Mouse (Mus musculus): ENCODE measurements around the gene Vwce. TPM values are rescaled to one million over a fixed set of nuclear protein-coding genes. Genes with fewer than 3 reads are reported as not detected.

The Vwce gene
- polyA plus RNA-seq, 1 experiment from 2014 or later: 0.51 TPM

DNA sequence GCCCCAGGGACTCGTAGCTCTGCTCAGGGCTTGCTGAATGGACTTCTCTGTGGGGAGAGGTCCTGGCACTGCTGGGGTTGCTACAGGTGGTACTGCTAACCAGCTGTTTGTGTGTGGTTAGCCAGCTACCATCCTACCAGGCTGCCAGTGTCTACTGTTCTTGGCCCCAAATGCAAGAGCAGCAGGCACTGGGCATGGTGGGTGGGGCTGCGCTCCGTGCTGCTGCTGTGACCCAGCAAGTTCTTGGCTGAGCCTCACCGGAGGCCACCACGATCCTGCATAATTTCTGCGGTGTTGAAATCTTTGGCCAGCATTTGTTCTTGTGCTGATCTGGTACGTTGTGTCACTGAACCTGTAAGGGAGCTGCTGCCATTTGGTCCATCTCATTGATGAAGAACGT lies 69.5 kb downstream of the Vwce start:
- Histone ChIP-seq H3K9me3 (ENCODE audit: control insufficient read depth, low read length) (no peaks in the 10 kb centered on the region), H3K27ac (replicated peaks in 1 of 2; ENCODE audit: control insufficient read depth in 1 of 2, insufficient read depth in 1 of 2, low read depth in 2 of 2, low read length in 2 of 2) (no peak overlapping the region), H3K4me1 (ENCODE audit: control insufficient read depth in 2 of 2, insufficient read depth in 2 of 2, low read length in 2 of 2) (peaks cover 25 to 57% of the 10 kb centered on the region in 2 experiments), H3K4me3 (ENCODE audit: control insufficient read depth in 1 of 2, insufficient read depth in 1 of 2, low read depth in 1 of 2, low read length in 2 of 2) (no peak overlapping the region), H3K9ac (ENCODE audit: low read length) (no peak overlapping the region), H3K4me2 (ENCODE audit: low read length) (no peak overlapping the region), H3K36me3 (ENCODE audit: control insufficient read depth, insufficient read depth, low read length) (peaks cover 18% of the 10 kb centered on the region), H3K27me3 (ENCODE audit: control insufficient read depth, insufficient read depth, low read length) (no peaks in the 10 kb centered on the region)
- 87% methylated on average over 8 of the region's 8 CpGs for WGBS
- no peak for ATAC-seq (ENCODE audit: insufficient number of reproducible peaks, insufficient read depth, low FRiP score, low read depth)

DNA sequence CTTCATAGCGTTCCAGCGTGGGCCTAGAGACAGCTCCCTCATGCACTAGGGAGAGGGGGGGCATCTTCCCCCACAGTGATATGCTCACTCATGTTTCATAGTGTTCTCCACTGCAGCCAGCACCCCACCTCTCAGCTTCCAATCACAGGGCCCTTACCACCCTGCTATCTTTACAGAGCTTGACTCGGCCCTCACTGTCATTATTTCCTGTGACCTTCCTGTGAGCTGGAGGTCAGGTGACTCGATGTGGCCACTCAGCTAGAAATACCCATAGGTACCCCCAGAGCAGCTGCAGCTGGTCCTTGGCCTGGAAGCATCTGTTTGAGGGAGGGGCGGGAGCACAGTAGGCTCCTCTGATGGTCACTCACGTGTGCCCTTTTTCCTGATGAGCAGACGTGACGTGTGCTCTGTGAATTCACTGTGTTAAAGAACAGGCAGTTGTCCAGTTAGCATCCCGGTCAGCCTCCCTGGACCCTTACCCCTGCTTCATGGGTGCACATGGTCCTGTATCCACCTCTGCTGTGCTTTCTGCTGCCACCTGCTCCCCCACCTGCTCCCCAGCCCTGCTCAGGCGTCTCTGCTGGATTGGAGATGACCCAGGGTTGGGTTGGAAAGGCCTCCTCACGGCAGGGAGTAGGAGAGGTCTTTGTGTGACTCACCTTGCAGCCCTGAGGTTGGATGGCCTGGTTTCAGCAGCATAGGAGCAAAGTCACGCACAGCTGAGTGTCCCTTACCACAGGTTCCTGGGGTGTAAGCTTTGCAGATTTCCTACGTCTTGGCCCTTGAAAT lies 73.3 kb downstream of the Vwce start:
- no peak overlapping the region for H3K27ac ChIP-seq (replicated peaks in 1 of 2; ENCODE audit: control insufficient read depth in 1 of 2, insufficient read depth in 1 of 2, low read depth in 2 of 2, low read length in 2 of 2)
- no peaks in the 10 kb centered on the region for H3K9me3 ChIP-seq (ENCODE audit: control insufficient read depth, low read length)
- no peak overlapping the region for H3K4me2 ChIP-seq (ENCODE audit: low read length)
- H3K27me3 ChIP-seq (ENCODE audit: control insufficient read depth, insufficient read depth, low read length): no peaks in the 10 kb centered on the region
- peaks cover 22 to 45% of the 10 kb centered on the region in 2 experiments for H3K4me1 ChIP-seq (ENCODE audit: control insufficient read depth in 2 of 2, insufficient read depth in 2 of 2, low read length in 2 of 2)
- H3K4me3 ChIP-seq (ENCODE audit: control insufficient read depth in 1 of 2, insufficient read depth in 1 of 2, low read depth in 1 of 2, low read length in 2 of 2): no peak overlapping the region
- WGBS: 71% methylated on average over 13 of the region's 13 CpGs
- peaks cover 38% of the 10 kb centered on the region for H3K36me3 ChIP-seq (ENCODE audit: control insufficient read depth, insufficient read depth, low read length)
- no peak overlapping the region for H3K9ac ChIP-seq (ENCODE audit: low read length)
- no peak for ATAC-seq (ENCODE audit: insufficient number of reproducible peaks, insufficient read depth, low FRiP score, low read depth)

GRCm38 (mm10) chr19:10707881-10708280 lies 73.9 kb downstream of the Vwce start:
- Histone ChIP-seq H3K4me2 (ENCODE audit: low read length) (no peak overlapping the region), H3K27me3 (ENCODE audit: control insufficient read depth, insufficient read depth, low read length) (no peaks in the 10 kb centered on the region), H3K9ac (ENCODE audit: low read length) (no peak overlapping the region), H3K36me3 (ENCODE audit: control insufficient read depth, insufficient read depth, low read length) (peaks cover 44% of the 10 kb centered on the region), H3K4me3 (ENCODE audit: control insufficient read depth in 1 of 2, insufficient read depth in 1 of 2, low read depth in 1 of 2, low read length in 2 of 2) (no peak overlapping the region), H3K4me1 (ENCODE audit: control insufficient read depth in 2 of 2, insufficient read depth in 2 of 2, low read length in 2 of 2) (peaks cover 22 to 45% of the 10 kb centered on the region in 2 experiments), H3K27ac (replicated peaks in 1 of 2; ENCODE audit: control insufficient read depth in 1 of 2, insufficient read depth in 1 of 2, low read depth in 2 of 2, low read length in 2 of 2) (no peak overlapping the region), H3K9me3 (ENCODE audit: control insufficient read depth, low read length) (no peaks in the 10 kb centered on the region)
- 80% methylated on average over 1 of the region's 1 CpGs for WGBS
- ATAC-seq (ENCODE audit: insufficient number of reproducible peaks, insufficient read depth, low FRiP score, low read depth): no peak

DNA sequence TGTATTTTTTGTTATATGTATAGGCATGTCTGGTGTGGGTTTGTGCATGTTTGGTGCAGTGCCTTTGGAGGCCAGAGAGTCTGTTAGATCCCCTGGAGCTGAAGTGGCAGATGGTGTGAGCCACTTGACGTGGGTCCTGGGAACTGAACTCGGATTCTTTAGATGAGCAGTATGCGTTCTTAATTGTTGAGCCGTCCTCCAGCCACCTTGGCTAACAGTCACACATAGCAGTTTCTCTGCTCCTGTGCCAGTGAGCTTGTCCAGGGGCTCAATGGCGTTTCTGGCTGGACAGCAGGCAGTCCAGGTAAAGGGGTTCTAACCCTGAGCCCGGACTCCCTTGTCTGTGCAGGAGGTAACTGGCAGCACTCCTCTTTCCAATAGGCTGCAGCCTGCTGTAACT lies 74.9 kb downstream of the Vwce start:
- Histone ChIP-seq H3K27ac (replicated peaks in 1 of 2; ENCODE audit: control insufficient read depth in 1 of 2, insufficient read depth in 1 of 2, low read depth in 2 of 2, low read length in 2 of 2) (peak overlapping the region; percentile 37 to 97), H3K36me3 (ENCODE audit: control insufficient read depth, insufficient read depth, low read length) (peaks cover 54% of the 10 kb centered on the region), H3K4me3 (ENCODE audit: control insufficient read depth in 1 of 2, insufficient read depth in 1 of 2, low read depth in 1 of 2, low read length in 2 of 2) (no peak overlapping the region)

GRCm38 (mm10) chr19:10709360-10710087 lies 75.5 kb downstream of the Vwce start:
- peak; percentile 80 for ATAC-seq (ENCODE audit: insufficient number of reproducible peaks, insufficient read depth, low FRiP score, low read depth)
- Histone ChIP-seq H3K27ac (replicated peaks in 1 of 2; ENCODE audit: control insufficient read depth in 1 of 2, insufficient read depth in 1 of 2, low read depth in 2 of 2, low read length in 2 of 2) (peak overlapping the region; percentile 97 to 98), H3K4me3 (ENCODE audit: control insufficient read depth in 1 of 2, insufficient read depth in 1 of 2, low read depth in 1 of 2, low read length in 2 of 2) (no peak overlapping the region), H3K9me3 (ENCODE audit: control insufficient read depth, low read length) (no peaks in the 10 kb centered on the region), H3K9ac (ENCODE audit: low read length) (peak overlapping the region; percentile 44; the same call in 1 of the 2 replicates), H3K4me1 (ENCODE audit: control insufficient read depth in 2 of 2, insufficient read depth in 2 of 2, low read length in 2 of 2) (peaks cover 22 to 45% of the 10 kb centered on the region in 2 experiments), H3K27me3 (ENCODE audit: control insufficient read depth, insufficient read depth, low read length) (no peaks in the 10 kb centered on the region), H3K36me3 (ENCODE audit: control insufficient read depth, insufficient read depth, low read length) (peaks cover 60% of the 10 kb centered on the region), H3K4me2 (ENCODE audit: low read length) (peak overlapping the region; percentile 23; the same call in 1 of the 2 replicates)
- WGBS: 8% methylated on average over 8 of the region's 8 CpGs

More for the DNA sequence above, 74.9 kb downstream of the Vwce start:
- Histone ChIP-seq H3K27me3 (ENCODE audit: control insufficient read depth, insufficient read depth, low read length) (no peaks in the 10 kb centered on the region), H3K4me1 (ENCODE audit: control insufficient read depth in 2 of 2, insufficient read depth in 2 of 2, low read length in 2 of 2) (peaks cover 22 to 45% of the 10 kb centered on the region in 2 experiments), H3K4me2 (ENCODE audit: low read length) (no peak overlapping the region), H3K9me3 (ENCODE audit: control insufficient read depth, low read length) (no peaks in the 10 kb centered on the region), H3K9ac (ENCODE audit: low read length) (peak overlapping the region; percentile 34; the same call in 1 of the 2 replicates)
- WGBS: 61% methylated on average over 6 of the region's 6 CpGs
- ATAC-seq (ENCODE audit: insufficient number of reproducible peaks, insufficient read depth, low FRiP score, low read depth): no peak; the same call in 1 of the 2 replicates

- Histone ChIP-seq H3K4me1 (ENCODE audit: control insufficient read depth in 2 of 2, insufficient read depth in 2 of 2, low read length in 2 of 2) (peaks cover 22 to 40% of the 10 kb centered on the region in 2 experiments), H3K4me3 (ENCODE audit: control insufficient read depth in 1 of 2, insufficient read depth in 1 of 2, low read depth in 1 of 2, low read length in 2 of 2) (no peak overlapping the region), H3K9ac (ENCODE audit: low read length) (peak overlapping the region; percentile 44; the same call in 1 of the 2 replicates), H3K36me3 (ENCODE audit: control insufficient read depth, insufficient read depth, low read length) (peaks cover 61% of the 10 kb centered on the region), H3K9me3 (ENCODE audit: control insufficient read depth, low read length) (no peaks in the 10 kb centered on the region), H3K27me3 (ENCODE audit: control insufficient read depth, insufficient read depth, low read length) (no peaks in the 10 kb centered on the region), H3K27ac (replicated peaks in 1 of 2; ENCODE audit: control insufficient read depth in 1 of 2, insufficient read depth in 1 of 2, low read depth in 2 of 2, low read length in 2 of 2) (peak overlapping the region; percentile 97 to 98), H3K4me2 (ENCODE audit: low read length) (peak overlapping the region; percentile 23; the same call in 1 of the 2 replicates)
- ATAC-seq (ENCODE audit: insufficient number of reproducible peaks, insufficient read depth, low FRiP score, low read depth): peak; percentile 48; the same call in 1 of the 2 replicates
- WGBS: 60% methylated on average over 9 of the region's 9 CpGs
Measured at GRCm38 (mm10) chr19:10710088-10710511, 76.1 kb downstream of the Vwce start.

DNA sequence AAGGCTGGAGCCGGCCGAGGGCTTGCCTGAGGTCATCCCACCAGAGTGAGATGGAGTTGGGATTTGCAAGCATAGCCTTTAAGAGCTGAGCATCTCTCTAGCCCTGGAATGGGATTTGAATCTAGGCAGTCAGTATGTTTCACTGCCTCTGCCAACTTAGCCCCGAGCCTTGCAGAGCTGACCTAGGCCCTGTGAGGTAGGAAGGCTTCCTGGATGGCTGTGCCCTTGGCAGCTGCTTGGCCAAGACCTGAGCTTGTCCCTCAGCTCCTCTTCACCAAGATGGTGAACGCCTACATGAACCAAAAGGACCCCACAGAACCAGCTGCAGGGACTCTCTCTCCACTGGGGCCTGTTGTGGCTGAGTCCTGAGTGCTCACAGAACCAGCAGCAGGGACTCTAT lies 76.7 kb downstream of the Vwce start:
- no peaks in the 10 kb centered on the region for H3K27me3 ChIP-seq (ENCODE audit: control insufficient read depth, insufficient read depth, low read length)
- no peak overlapping the region for H3K4me3 ChIP-seq (ENCODE audit: control insufficient read depth in 1 of 2, insufficient read depth in 1 of 2, low read depth in 1 of 2, low read length in 2 of 2)
- H3K9ac ChIP-seq (ENCODE audit: low read length): peak overlapping the region; percentile 41; the same call in 1 of the 2 replicates
- H3K27ac ChIP-seq (replicated peaks in 1 of 2; ENCODE audit: control insufficient read depth in 1 of 2, insufficient read depth in 1 of 2, low read depth in 2 of 2, low read length in 2 of 2): peak overlapping the region in 1 of 2 experiments; percentile 97; a peak in 2 of 4 replicates
- H3K36me3 ChIP-seq (ENCODE audit: control insufficient read depth, insufficient read depth, low read length): peaks cover 61% of the 10 kb centered on the region
- H3K9me3 ChIP-seq (ENCODE audit: control insufficient read depth, low read length): no peaks in the 10 kb centered on the region
- no peak overlapping the region for H3K4me2 ChIP-seq (ENCODE audit: low read length)
- WGBS: 91% methylated on average over 4 of the region's 4 CpGs
- no peak for ATAC-seq (ENCODE audit: insufficient number of reproducible peaks, insufficient read depth, low FRiP score, low read depth)
- H3K4me1 ChIP-seq (ENCODE audit: control insufficient read depth in 2 of 2, insufficient read depth in 2 of 2, low read length in 2 of 2): peaks cover 22 to 33% of the 10 kb centered on the region in 2 experiments
